Mouse (Mus musculus) liver, embryonic 11.5 days (tissue): ENCODE results near the gene Ctdspl. TPM values are rescaled to one million over a fixed set of nuclear protein-coding genes. Genes with fewer than 3 reads are reported as not detected.

ENCODE experiments used
- ATAC-seq: fragments of 200-750 bp; cut with Nextera tagmentation; replicated peaks from 2 replicates; pipeline ENCODE4 v1.8.0; 2017; ENCODE audit warnings: moderate number of reproducible peaks, mild to moderate bottlenecking, moderate TSS enrichment, moderate library complexity; ENCODE audit not compliant: low FRiP score
- DNase-seq: peaks from one replicate; pipeline ENCODE4 v3.0.0-alpha.2; 2017; ENCODE audit warnings: low spot score
- H3K27ac ChIP-seq: fragments of 300-500 bp; sonication (generic); 2 replicates; pipeline ENCODE4 v1.5.1; 2014; ENCODE audit warnings: mild to moderate bottlenecking, low read depth, low read length, control low read depth
- H3K27me3 ChIP-seq: fragments of 300-500 bp; sonication (generic); replicated peaks from 2 replicates; pipeline ENCODE4 v1.6.1; 2014; ENCODE audit warnings: low read length, mixed read lengths; ENCODE audit not compliant: control insufficient read depth, insufficient read depth
- H3K36me3 ChIP-seq: fragments of 300-500 bp; sonication (generic); 2 replicates; pipeline ENCODE4 v1.6.1; 2014; ENCODE audit warnings: mild to moderate bottlenecking, low read length, moderate library complexity, mixed read lengths; ENCODE audit not compliant: control insufficient read depth, insufficient read depth
- H3K4me1 ChIP-seq: fragments of 300-500 bp; sonication (generic); replicated peaks from 2 replicates; pipeline ENCODE4 v1.6.1; 2014; ENCODE audit warnings: low read length, mixed read lengths; ENCODE audit not compliant: control insufficient read depth, insufficient read depth
- H3K4me2 ChIP-seq: fragments of 300-500 bp; sonication (generic); 2 replicates; pipeline ENCODE4 v1.6.1; 2014; ENCODE audit warnings: mild to moderate bottlenecking, control low read depth, moderate library complexity
- H3K4me3 ChIP-seq: fragments of 300-500 bp; sonication (generic); 2 replicates; pipeline ENCODE4 v1.5.1; 2014; ENCODE audit warnings: low read depth, low read length, control low read depth
- H3K9ac ChIP-seq: fragments of 300-500 bp; sonication (generic); 2 replicates; pipeline ENCODE4 v1.6.1; 2014; ENCODE audit warnings: low read depth, low read length, control low read depth
- H3K9me3 ChIP-seq: fragments of 300-500 bp; sonication (generic); 2 replicates; pipeline ENCODE4 v1.6.1; 2016; ENCODE audit warnings: low read length, inconsistent platforms, mixed read lengths; ENCODE audit not compliant: control insufficient read depth
- WGBS: fragments of 180-500 bp; shearing (Covaris S2); extraction: QIAGEN DNeasy Blood & Tissue Kit; methylation state at CpG from one replicate; pipeline ENCODE4 v1.1.7; 2014; 5-methylcytosine and 5-hydroxymethylcytosine counted together
- polyA plus RNA-seq: library from polyadenylated mRNA; unstranded; fragments of >200 nt; fragmentation: Nextera tagmentation; extraction: Ambion mirVana; gene quantifications from 2 replicates; pipeline ENCODE4 v1.2.1, GENCODE M21; 2014

Gene Ctdspl
- polyA plus RNA-seq, 1 experiment from 2014 or later = 8.2 TPM

DNA sequence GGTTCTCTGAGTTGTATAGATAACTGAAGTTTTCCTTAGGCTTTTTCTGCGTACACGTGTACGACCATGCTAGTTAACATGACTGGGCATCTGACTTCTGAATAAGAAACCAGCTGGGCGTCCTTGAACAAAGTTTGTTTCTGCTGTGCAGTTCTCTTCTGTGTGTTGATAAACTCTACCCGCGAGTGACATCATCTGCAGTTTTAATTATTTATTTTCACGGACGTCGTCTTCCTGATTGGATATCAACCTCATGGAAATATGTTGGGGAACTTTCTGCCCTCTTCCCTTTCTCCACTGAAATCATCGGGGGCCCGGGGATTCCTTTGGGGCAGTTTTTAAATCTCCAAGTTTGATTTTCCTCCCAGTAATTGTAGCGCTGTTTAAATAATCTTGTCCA lies 8.1 kb downstream of the Ctdspl start:
- Histone ChIP-seq H3K4me2 (no peak overlapping the region), H3K27ac (no peak overlapping the region), H3K4me1 (peaks cover 7% of the 10 kb centered on the region), H3K9me3 (no peaks in the 10 kb centered on the region), H3K27me3 (no peaks in the 10 kb centered on the region), H3K4me3 (no peak overlapping the region), H3K36me3 (no peaks in the 10 kb centered on the region), H3K9ac (no peak overlapping the region)
- 76% methylated on average over 12 of the region's 12 CpGs for WGBS
- DNase-seq = no peak
- no peak for ATAC-seq

DNA sequence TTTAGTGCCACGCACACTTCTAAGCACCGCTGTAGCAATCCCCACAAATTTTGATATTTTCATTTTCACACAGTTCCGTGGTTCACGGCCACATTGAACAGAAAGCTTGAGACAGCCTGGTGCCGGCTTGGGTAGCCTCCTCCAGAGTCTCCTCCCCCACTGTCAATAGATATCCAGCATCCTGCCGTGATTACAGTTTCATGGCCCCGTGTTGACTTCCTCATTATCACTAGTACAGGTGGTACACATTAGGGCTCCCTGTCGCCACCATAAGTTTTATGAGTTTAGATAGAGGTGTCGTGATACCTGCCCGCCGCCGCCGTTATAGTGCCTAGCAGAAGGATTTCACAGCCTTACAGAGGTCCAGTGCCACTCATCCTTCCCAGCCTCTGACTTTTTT lies 8.8 kb downstream of the Ctdspl start:
- H3K27ac ChIP-seq = no peak overlapping the region

DNA sequence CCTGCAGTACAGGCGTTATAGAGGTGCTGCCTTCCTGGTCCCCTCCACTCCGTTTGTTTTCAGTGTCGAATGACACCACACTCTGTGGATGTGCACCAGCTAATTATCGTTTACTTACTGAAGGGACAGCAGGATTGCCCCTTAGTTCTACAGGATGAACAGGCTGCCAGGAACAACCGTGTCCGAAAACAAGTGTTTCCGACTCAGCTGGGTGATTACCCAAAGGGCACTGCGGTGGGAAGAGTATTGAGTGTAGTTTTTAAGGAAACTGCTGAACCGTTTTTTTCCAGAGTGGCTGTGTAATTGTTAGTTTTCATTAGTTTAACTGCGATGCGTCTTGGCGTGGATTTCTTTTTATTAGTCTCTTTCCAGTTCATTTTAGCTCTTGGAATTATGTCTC lies 9.8 kb downstream of the Ctdspl start:
- no peak overlapping the region for H3K9ac ChIP-seq
- peaks cover 5% of the 10 kb centered on the region; the same call in 1 of the 2 replicates for H3K4me1 ChIP-seq
- H3K9me3 ChIP-seq = no peaks in the 10 kb centered on the region
- H3K27ac ChIP-seq = no peak overlapping the region
- DNase-seq = no peak
- no peak for ATAC-seq
- H3K4me3 ChIP-seq = no peak overlapping the region
- H3K36me3 ChIP-seq = no peaks in the 10 kb centered on the region
- H3K27me3 ChIP-seq = no peaks in the 10 kb centered on the region
- 79% methylated on average over 12 of the region's 12 CpGs for WGBS
- H3K4me2 ChIP-seq = no peak overlapping the region

More for the DNA sequence above, 8.8 kb downstream of the Ctdspl start:
- WGBS = 62% methylated on average over 13 of the region's 13 CpGs
- Histone ChIP-seq H3K27me3 (no peaks in the 10 kb centered on the region), H3K36me3 (no peaks in the 10 kb centered on the region), H3K4me3 (no peak overlapping the region), H3K9me3 (no peaks in the 10 kb centered on the region), H3K4me1 (peaks cover 5% of the 10 kb centered on the region; the same call in 1 of the 2 replicates), H3K9ac (no peak overlapping the region), H3K4me2 (no peak overlapping the region)
- ATAC-seq = no peak
- no peak for DNase-seq

DNA sequence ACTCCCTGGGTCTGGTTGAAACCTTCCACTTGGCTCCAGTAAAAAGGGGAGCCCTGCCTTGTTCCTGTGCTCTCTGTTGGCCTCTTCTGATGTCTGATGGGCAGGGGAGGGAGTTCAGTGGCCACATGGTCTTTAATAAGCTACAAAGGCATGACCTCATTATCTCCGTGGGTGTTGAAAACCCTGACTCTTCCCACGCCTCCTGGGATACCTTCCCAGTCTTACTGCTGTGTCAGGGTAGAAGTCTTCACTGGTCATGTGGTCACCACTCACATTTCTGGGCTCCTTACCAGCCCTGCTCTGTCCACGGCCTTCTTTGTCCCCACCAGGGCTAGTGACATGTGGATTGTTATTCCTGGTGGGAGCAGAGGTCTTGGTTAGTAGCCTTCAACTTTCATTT lies 11.3 kb downstream of the Ctdspl start:
- WGBS = 55% methylated on average over 3 of the region's 3 CpGs
- DNase-seq (no peak), ATAC-seq (no peak)
- Histone ChIP-seq H3K9me3 (no peaks in the 10 kb centered on the region), H3K36me3 (no peaks in the 10 kb centered on the region), H3K27me3 (no peaks in the 10 kb centered on the region), H3K9ac (no peak overlapping the region), H3K27ac (no peak overlapping the region), H3K4me1 (peaks cover 5% of the 10 kb centered on the region; the same call in 1 of the 2 replicates), H3K4me2 (no peak overlapping the region), H3K4me3 (no peak overlapping the region)

DNA sequence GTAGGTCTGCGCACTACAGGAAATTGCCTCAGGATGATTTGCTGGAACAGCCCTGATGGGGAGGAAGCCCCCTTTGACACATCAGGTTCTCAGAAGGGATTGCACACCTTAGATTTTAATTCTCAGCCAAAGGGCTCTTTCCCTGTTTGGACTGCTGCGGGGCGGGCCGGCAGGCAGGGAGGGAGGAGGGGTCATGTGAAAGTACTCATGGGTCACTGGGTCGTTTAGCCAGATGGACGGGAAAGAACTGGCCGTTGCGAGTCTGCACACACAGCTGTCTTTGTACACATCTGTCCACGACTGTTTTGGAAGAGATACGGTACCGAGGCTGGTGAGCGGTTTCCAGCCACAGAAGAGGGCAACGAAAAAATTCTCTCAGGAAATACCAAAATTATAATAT lies 13.2 kb downstream of the Ctdspl start:
- H3K27ac ChIP-seq = no peak overlapping the region
- no peaks in the 10 kb centered on the region for H3K9me3 ChIP-seq
- no peaks in the 10 kb centered on the region for H3K27me3 ChIP-seq
- 67% methylated on average over 13 of the region's 13 CpGs for WGBS
- H3K4me3 ChIP-seq = no peak overlapping the region
- H3K36me3 ChIP-seq = no peaks in the 10 kb centered on the region
- H3K4me2 ChIP-seq = no peak overlapping the region
- DNase-seq (no peak), ATAC-seq (no peak)
- H3K4me1 ChIP-seq = peaks cover 9% of the 10 kb centered on the region; the same call in 1 of the 2 replicates
- no peak overlapping the region for H3K9ac ChIP-seq

DNA sequence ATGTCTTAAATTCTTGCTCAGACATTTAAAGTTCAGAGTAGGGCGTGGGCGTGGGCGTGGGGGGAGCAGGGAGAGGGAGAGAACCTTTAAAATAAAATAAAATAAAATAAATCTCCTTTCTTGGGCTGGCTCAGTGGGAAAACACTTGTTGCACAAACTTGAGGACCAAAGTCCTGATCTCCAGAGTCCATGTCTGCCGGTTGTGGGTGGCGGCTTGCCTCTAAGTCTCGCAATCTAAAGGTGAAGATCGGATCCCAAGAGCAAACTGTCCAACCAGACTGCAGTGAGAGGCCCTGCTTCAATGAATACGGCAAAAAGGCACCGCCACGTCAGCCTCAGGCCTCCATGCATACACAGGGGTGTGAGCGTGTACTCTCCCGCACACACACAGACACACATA lies 13.6 kb downstream of the Ctdspl start:
- WGBS = 85% methylated on average over 12 of the region's 12 CpGs
- no peak for ATAC-seq

DNA sequence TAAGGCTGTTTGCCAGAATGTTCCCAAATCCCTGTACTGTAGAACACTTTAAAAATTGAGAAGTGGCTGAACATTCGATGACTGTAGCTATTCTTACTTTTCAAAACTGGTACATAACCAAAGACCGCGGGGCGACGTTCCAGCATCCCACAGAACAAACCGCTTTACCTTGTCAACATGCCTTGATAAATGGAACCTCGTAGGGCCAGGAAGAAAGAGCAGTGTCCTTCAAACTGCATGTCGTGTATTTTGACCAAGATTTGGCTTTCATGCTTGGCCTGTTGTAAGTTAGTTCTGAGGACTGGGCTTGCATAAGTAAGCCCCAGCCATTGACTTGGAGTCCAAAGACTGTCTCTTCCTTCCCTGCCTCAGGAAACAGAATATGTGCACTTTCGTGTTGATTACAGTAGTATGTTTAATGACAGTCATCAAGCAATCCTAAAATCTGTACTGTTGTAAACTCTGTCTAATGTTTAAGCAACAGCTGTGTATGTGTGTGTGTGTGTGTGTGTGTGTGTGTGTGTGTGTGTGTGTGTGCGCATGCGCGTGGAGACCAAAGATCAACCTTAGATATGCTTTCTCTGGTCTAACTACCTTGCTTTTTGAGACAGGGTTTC lies 14.4 kb downstream of the Ctdspl start:
- Histone ChIP-seq H3K36me3 (no peaks in the 10 kb centered on the region), H3K4me1 (0 out of 2 replicates have a peak, but pooled peaks cover 9% of the 10 kb centered on the region), H3K27ac (no peak overlapping the region), H3K27me3 (no peaks in the 10 kb centered on the region), H3K4me2 (no peak overlapping the region), H3K9me3 (no peaks in the 10 kb centered on the region), H3K9ac (no peak overlapping the region), H3K4me3 (no peak overlapping the region)
- DNase-seq = no peak
- no peak for ATAC-seq
- 86% methylated on average over 12 of the region's 12 CpGs for WGBS

More for the DNA sequence above, 13.6 kb downstream of the Ctdspl start:
- DNase-seq = no peak
- no peak overlapping the region for H3K4me3 ChIP-seq
- no peak overlapping the region for H3K4me2 ChIP-seq
- no peaks in the 10 kb centered on the region for H3K27me3 ChIP-seq
- no peaks in the 10 kb centered on the region for H3K36me3 ChIP-seq
- no peak overlapping the region for H3K9ac ChIP-seq
- H3K9me3 ChIP-seq = no peaks in the 10 kb centered on the region
- H3K27ac ChIP-seq = no peak overlapping the region
- H3K4me1 ChIP-seq = peaks cover 9% of the 10 kb centered on the region; the same call in 1 of the 2 replicates

DNA sequence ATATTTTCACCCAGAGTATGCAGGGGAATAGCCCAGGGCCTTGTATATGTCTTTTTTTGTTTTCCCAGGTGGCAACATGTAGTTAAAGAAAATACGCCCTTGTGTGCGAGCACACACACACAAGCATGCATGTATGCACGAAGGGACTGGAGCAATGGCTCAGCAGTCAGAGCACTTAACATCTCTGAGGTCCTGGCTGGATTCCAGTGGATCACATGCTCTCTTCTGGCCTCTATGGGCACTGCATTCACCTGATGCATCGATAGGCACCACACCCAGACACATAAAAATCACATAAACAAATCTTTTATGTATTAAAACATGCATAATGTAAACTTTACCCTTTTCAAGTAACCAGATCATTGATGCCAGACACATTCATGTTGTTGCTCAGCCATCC lies 15.8 kb downstream of the Ctdspl start:
- 84% methylated on average over 4 of the region's 4 CpGs for WGBS
- H3K4me1 ChIP-seq = 0 out of 2 replicates have a peak, but pooled peaks cover 9% of the 10 kb centered on the region
- H3K4me3 ChIP-seq = no peak overlapping the region
- no peak overlapping the region for H3K27ac ChIP-seq
- no peaks in the 10 kb centered on the region for H3K36me3 ChIP-seq
- ATAC-seq (no peak), DNase-seq (no peak)
- no peak overlapping the region for H3K4me2 ChIP-seq
- H3K27me3 ChIP-seq = no peaks in the 10 kb centered on the region
- no peak overlapping the region for H3K9ac ChIP-seq
- no peaks in the 10 kb centered on the region for H3K9me3 ChIP-seq

DNA sequence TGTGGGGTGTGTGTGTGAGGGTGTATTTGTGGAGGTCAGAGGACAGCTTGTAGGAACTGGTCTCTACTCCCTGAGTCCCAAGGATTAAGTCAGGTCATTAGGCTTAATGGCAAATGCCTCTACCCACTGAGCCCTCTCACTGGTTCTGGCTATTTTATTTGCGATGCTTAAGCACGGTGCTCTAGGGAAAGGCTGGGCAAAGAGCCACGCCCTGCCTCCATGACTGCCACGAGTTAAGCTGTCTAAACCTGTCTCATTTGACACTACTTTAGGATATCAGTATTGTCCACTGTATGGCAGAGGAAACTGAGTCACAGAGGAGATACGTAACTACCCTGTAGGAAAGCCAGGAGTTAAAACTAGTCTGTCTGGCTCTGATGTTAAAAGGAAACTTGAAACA lies 17.7 kb downstream of the Ctdspl start:
- peak; percentile 14; the same call in 1 of the 2 replicates for ATAC-seq
- 60% methylated on average over 5 of the region's 5 CpGs for WGBS

More for the DNA sequence above, 17.7 kb downstream of the Ctdspl start:
- Histone ChIP-seq H3K4me1 (0 out of 2 replicates have a peak, but pooled peaks cover 7% of the 10 kb centered on the region), H3K9ac (no peak overlapping the region), H3K9me3 (no peaks in the 10 kb centered on the region), H3K27me3 (no peaks in the 10 kb centered on the region), H3K36me3 (no peaks in the 10 kb centered on the region), H3K27ac (no peak overlapping the region), H3K4me2 (peak overlapping the region; percentile 15; the same call in 1 of the 2 replicates), H3K4me3 (no peak overlapping the region)
- no peak for DNase-seq
